Mouse (Mus musculus) stomach, postnatal 0 days (tissue): Measurements from ENCODE around the gene Wdr27. TPM values are rescaled to one million over a fixed set of nuclear protein-coding genes. Genes with fewer than 3 reads are reported as not detected.

Experiments
- ATAC-seq: fragments of 200-750 bp; cut with Nextera tagmentation; 2 replicates; pipeline ENCODE4 v1.8.0; 2017; ENCODE audit not compliant: low FRiP score, low TSS enrichment
- DNase-seq: peaks from one replicate; pipeline ENCODE4 v3.0.0-alpha.2; 2016; ENCODE audit warnings: low spot score
- H3K27ac ChIP-seq: fragments of 300-500 bp; sonication (generic); replicated peaks from 2 replicates; pipeline ENCODE4 v1.5.1; 2014; ENCODE audit warnings: mild to moderate bottlenecking, control low read depth
- H3K27me3 ChIP-seq: fragments of 300-500 bp; sonication (generic); 2 replicates; pipeline ENCODE4 v1.6.1; 2014; ENCODE audit warnings: low read length; ENCODE audit not compliant: control insufficient read depth, insufficient read depth
- H3K36me3 ChIP-seq: fragments of 300-500 bp; sonication (generic); 2 replicates; pipeline ENCODE4 v1.6.1; 2014; ENCODE audit warnings: low read length, mixed read lengths; ENCODE audit not compliant: control insufficient read depth, insufficient read depth
- H3K4me1 ChIP-seq: fragments of 300-500 bp; sonication (generic); replicated peaks from 2 replicates; pipeline ENCODE4 v1.6.1; 2014; ENCODE audit warnings: antibody characterized with exemption; ENCODE audit not compliant: control insufficient read depth, insufficient read depth
- H3K4me2 ChIP-seq: fragments of 300-500 bp; sonication (generic); replicated peaks from 2 replicates; pipeline ENCODE4 v1.6.1; 2014; ENCODE audit warnings: low read depth, mild to moderate bottlenecking, control low read depth, moderate library complexity
- H3K4me3 ChIP-seq: fragments of 300-500 bp; sonication (generic); 2 replicates; pipeline ENCODE4 v1.5.1; 2014; ENCODE audit warnings: low read depth, low read length, control low read depth
- H3K9ac ChIP-seq: fragments of 300-500 bp; sonication (generic); 2 replicates; pipeline ENCODE4 v1.6.1; 2014; ENCODE audit warnings: mild to moderate bottlenecking, low read length, control low read depth, mixed read lengths
- H3K9me3 ChIP-seq: fragments of 300-500 bp; sonication (generic); 2 replicates; pipeline ENCODE4 v1.6.1; 2016; ENCODE audit warnings: low read length; ENCODE audit not compliant: control insufficient read depth
- CTCF ChIP-seq: IDR thresholded peaks from 2 replicates; pipeline ENCODE4 v1.5.1; 2016; ENCODE audit warnings: antibody characterized with exemption, low read depth, mild to moderate bottlenecking, moderate library complexity
- EP300 ChIP-seq: optimal IDR thresholded peaks from 2 replicates; pipeline ENCODE3; 2016; ENCODE audit warnings: antibody characterized with exemption
- WGBS: fragments of 180-500 bp; shearing (Covaris S2); extraction: QIAGEN DNeasy Blood & Tissue Kit; methylation state at CpG from one replicate; pipeline ENCODE4 v1.1.7; 2014; 5-methylcytosine and 5-hydroxymethylcytosine counted together
- polyA plus RNA-seq: library from polyadenylated mRNA; unstranded; fragments of >200 nt; fragmentation: Nextera tagmentation; extraction: Ambion mirVana; gene quantifications from 2 replicates; pipeline ENCODE4 v1.2.1, GENCODE M21; 2015

Wdr27 gene
- polyA plus RNA-seq, 1 experiment from 2014 or later, result 9.0 TPM

DNA sequence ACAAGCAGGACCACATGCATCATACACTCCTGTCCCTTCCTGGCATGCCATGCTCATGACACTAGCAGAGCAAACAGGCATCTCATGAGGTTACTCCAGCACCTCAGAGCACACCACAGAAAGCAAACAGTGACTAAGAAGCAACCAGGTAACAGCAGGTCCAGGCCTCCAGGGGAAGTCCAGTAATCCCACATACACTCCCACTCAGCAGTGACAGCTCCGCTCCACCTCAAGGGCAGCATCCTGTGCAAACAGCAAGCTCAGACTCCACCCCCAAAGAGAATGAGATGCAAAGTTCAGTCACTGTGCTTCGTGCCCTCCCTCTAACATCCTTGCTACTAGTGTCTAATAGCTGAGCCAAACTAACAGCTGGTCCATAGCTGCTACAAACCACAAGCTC is 56.0 kb downstream of the Wdr27 start:
- TF ChIP-seq CTCF (no peak), EP300 (no peak)
- Histone ChIP-seq H3K9ac (no peak overlapping the region), H3K36me3 (no peaks in the 10 kb centered on the region), H3K27me3 (no peaks in the 10 kb centered on the region), H3K9me3 (no peaks in the 10 kb centered on the region), H3K4me3 (no peak overlapping the region), H3K27ac (no peak overlapping the region), H3K4me2 (no peak overlapping the region), H3K4me1 (no peaks in the 10 kb centered on the region)
- ATAC-seq, result peak; percentile 90
- WGBS, result 46% methylated on average over 2 of the region's 2 CpGs
- DNase-seq, result peak; percentile 43

- 49% methylated on average over 2 of the region's 2 CpGs for WGBS
- DNase-seq (no peak), ATAC-seq (peak; percentile 95)
- Histone ChIP-seq H3K36me3 (no peaks in the 10 kb centered on the region), H3K9me3 (no peaks in the 10 kb centered on the region), H3K27me3 (no peaks in the 10 kb centered on the region), H3K27ac (no peak overlapping the region), H3K4me2 (no peak overlapping the region), H3K9ac (no peak overlapping the region), H3K4me1 (no peaks in the 10 kb centered on the region), H3K4me3 (no peak overlapping the region)
- TF ChIP-seq EP300 (no peak), CTCF (no peak)
Measured at GRCm38 (mm10) chr17:14874656-14875204, 68.2 kb downstream of the Wdr27 start.

GRCm38 (mm10) chr17:14860220-14860619 is 82.7 kb downstream of the Wdr27 start:
- H3K4me3 ChIP-seq, result no peak overlapping the region
- DNase-seq, result no peak
- H3K27ac ChIP-seq, result no peak overlapping the region
- H3K9me3 ChIP-seq, result no peaks in the 10 kb centered on the region
- no peaks in the 10 kb centered on the region for H3K27me3 ChIP-seq
- no peak overlapping the region for H3K4me2 ChIP-seq
- TF ChIP-seq CTCF (peak; percentile 41), EP300 (no peak)
- 72% methylated on average over 1 of the region's 1 CpGs for WGBS
- H3K4me1 ChIP-seq, result no peaks in the 10 kb centered on the region
- H3K9ac ChIP-seq, result no peak overlapping the region
- no peaks in the 10 kb centered on the region for H3K36me3 ChIP-seq
- ATAC-seq, result no peak

DNA sequence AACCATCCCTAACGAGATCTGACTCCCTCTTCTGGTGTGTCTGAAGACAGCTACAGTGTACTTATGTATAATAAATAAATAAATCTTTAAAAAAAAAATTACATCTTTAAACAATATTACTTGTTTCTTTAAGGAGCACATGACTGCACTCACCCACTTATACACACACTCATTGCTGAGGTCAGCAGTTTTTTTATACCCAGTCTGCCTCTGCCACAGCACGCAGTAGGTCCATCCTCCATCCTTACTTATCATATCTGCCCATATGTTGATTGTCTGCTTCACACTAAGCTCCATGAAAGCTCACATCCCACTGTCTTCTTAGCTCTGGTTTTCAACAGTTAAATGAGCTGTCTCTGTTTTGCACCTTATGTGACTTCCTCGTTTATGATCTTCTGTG is 95.2 kb downstream of the Wdr27 start:
- 73% methylated on average over 2 of the region's 3 CpGs for WGBS
- H3K4me3 ChIP-seq, result no peak overlapping the region
- no peak for DNase-seq
- no peak overlapping the region for H3K9ac ChIP-seq
- TF ChIP-seq EP300 (no peak), CTCF (no peak)
- no peaks in the 10 kb centered on the region for H3K4me1 ChIP-seq
- no peaks in the 10 kb centered on the region for H3K36me3 ChIP-seq
- H3K27ac ChIP-seq, result no peak overlapping the region
- no peak for ATAC-seq
- H3K27me3 ChIP-seq, result no peaks in the 10 kb centered on the region
- H3K4me2 ChIP-seq, result no peak overlapping the region
- H3K9me3 ChIP-seq, result no peaks in the 10 kb centered on the region

GRCm38 (mm10) chr17:14846880-14847279 is 96.1 kb downstream of the Wdr27 start:
- Histone ChIP-seq H3K9me3 (no peaks in the 10 kb centered on the region), H3K36me3 (no peaks in the 10 kb centered on the region), H3K4me3 (no peak overlapping the region), H3K4me2 (no peak overlapping the region), H3K4me1 (no peaks in the 10 kb centered on the region), H3K27ac (no peak overlapping the region), H3K27me3 (no peaks in the 10 kb centered on the region), H3K9ac (no peak overlapping the region)
- ATAC-seq, result no peak
- TF ChIP-seq CTCF (no peak), EP300 (no peak)
- WGBS, result 40% methylated on average over 5 of the region's 5 CpGs
- DNase-seq, result no peak

GRCm38 (mm10) chr17:14826715-14827295 is 116.2 kb downstream of the Wdr27 start:
- no peak overlapping the region for H3K9ac ChIP-seq
- no peaks in the 10 kb centered on the region for H3K9me3 ChIP-seq
- DNase-seq (no peak), ATAC-seq (no peak)
- H3K36me3 ChIP-seq, result no peaks in the 10 kb centered on the region
- 61% methylated on average over 6 of the region's 6 CpGs for WGBS
- no peaks in the 10 kb centered on the region for H3K27me3 ChIP-seq
- H3K4me1 ChIP-seq, result no peaks in the 10 kb centered on the region
- no peak for TF ChIP-seq CTCF
- TF ChIP-seq EP300, result no peak
- no peak overlapping the region for H3K27ac ChIP-seq
- H3K4me3 ChIP-seq, result no peak overlapping the region
- no peak overlapping the region for H3K4me2 ChIP-seq
